Mouse (Mus musculus) MEL (cell line): ENCODE measurements around the gene Tbc1d23. TPM values are rescaled to one million over a fixed set of nuclear protein-coding genes. Genes with fewer than 3 reads are reported as not detected.

Experiments
- DNase-seq: peaks from one replicate; pipeline ENCODE4 v3.0.0; 2011; ENCODE audit warnings: low read depth, low spot score
- H3K27ac ChIP-seq: 2 replicates; pipeline ENCODE4 v1.5.1; 2012; ENCODE audit warnings: low read depth, mild to moderate bottlenecking, control low read depth, low read length, moderate library complexity; ENCODE audit not compliant: control insufficient read depth
- H3K27me3 ChIP-seq, 2 experiments: fragments of 150-350 bp in 1 of 2; sonication (generic) in 1 of 2; 2 replicates each; pipeline ENCODE4 v1.6.1; 2012; ENCODE audit warnings: low read length in 2 of 2, mild to moderate bottlenecking in 2 of 2, improper control_type of control experiment in 1 of 2, moderate library complexity in 1 of 2; ENCODE audit not compliant: insufficient read depth in 2 of 2, control insufficient read depth in 1 of 2
- H3K36me3 ChIP-seq, 2 experiments: 2 replicates each; pipeline ENCODE4 v1.6.1; 2012 to 2014; ENCODE audit warnings: low read length in 2 of 2, improper control_type of control experiment in 1 of 2, inconsistent platforms in 1 of 2, mild to moderate bottlenecking in 1 of 2; ENCODE audit not compliant: insufficient read depth in 2 of 2, control insufficient read depth in 1 of 2
- H3K4me1 ChIP-seq, 2 experiments: fragments of 150-350 bp in 1 of 2; sonication (generic) in 1 of 2; 2 replicates each; pipeline ENCODE4 v1.6.1; 2012; ENCODE audit warnings: low read length in 2 of 2, improper control_type of control experiment in 1 of 2, mild to moderate bottlenecking in 1 of 2; ENCODE audit not compliant: insufficient read depth in 2 of 2, control insufficient read depth in 1 of 2
- H3K4me3 ChIP-seq, 2 experiments: fragments of 150-350 bp in 1 of 2; sonication (generic) in 1 of 2; 2 replicates each; pipeline ENCODE4 v1.5.1; 2012; ENCODE audit warnings: low read depth in 2 of 2, low read length in 2 of 2, mild to moderate bottlenecking in 2 of 2, moderate library complexity in 2 of 2, control low read depth in 1 of 2, improper control_type of control experiment in 1 of 2; ENCODE audit not compliant: control insufficient read depth in 1 of 2, insufficient read depth in 1 of 2
- H3K79me2 ChIP-seq: 2 replicates; pipeline ENCODE4 v1.6.1; 2012; ENCODE audit warnings: mild to moderate bottlenecking, low read length, moderate library complexity; ENCODE audit not compliant: control insufficient read depth, poor library complexity, insufficient read depth
- H3K9ac ChIP-seq: 2 replicates; pipeline ENCODE4 v1.6.1; 2012; ENCODE audit warnings: low read depth, mild to moderate bottlenecking, control low read depth, low read length, moderate library complexity; ENCODE audit not compliant: control insufficient read depth, poor library complexity, severe bottlenecking
- H3K9me3 ChIP-seq: fragments of 150-350 bp; sonication (generic); replicated peaks from 2 replicates; pipeline ENCODE4 v1.6.1; 2012; ENCODE audit warnings: mild to moderate bottlenecking, low read length, improper control_type of control experiment, moderate library complexity; ENCODE audit not compliant: insufficient read depth
- BHLHE40 ChIP-seq: IDR thresholded peaks from 2 replicates; pipeline ENCODE4 v1.6.1; 2012; ENCODE audit warnings: low read depth, mild to moderate bottlenecking, inconsistent platforms, low read length, improper control_type of control experiment, borderline replicate concordance
- CHD1 ChIP-seq: IDR thresholded peaks from 2 replicates; pipeline ENCODE4 v1.6.1; 2012; ENCODE audit warnings: low read depth, mild to moderate bottlenecking, inconsistent platforms, low read length, improper control_type of control experiment
- CHD2 ChIP-seq: IDR thresholded peaks from 2 replicates; pipeline ENCODE4 v1.6.1; 2011; ENCODE audit warnings: low read length, improper control_type of control experiment
- CTCF ChIP-seq, 3 experiments: IDR thresholded peaks in 2 of 3; conservative IDR thresholded peaks in 1 of 3; 2 replicates each; pipeline ENCODE4 v1.5.1; 2011 to 2012; ENCODE audit warnings: low read length in 3 of 3, low read depth in 2 of 3, mild to moderate bottlenecking in 2 of 3, improper control_type of control experiment in 1 of 3, inconsistent platforms in 1 of 3, mixed read lengths in 1 of 3, moderate library complexity in 1 of 3; ENCODE audit not compliant: control insufficient read depth in 1 of 3, insufficient read depth in 1 of 3, poor library complexity in 1 of 3, severe bottlenecking in 1 of 3
- E2F4 ChIP-seq: IDR thresholded peaks from 2 replicates; pipeline ENCODE4 v1.6.1; 2011; ENCODE audit warnings: low read depth, low read length, improper control_type of control experiment, borderline replicate concordance
- EP300 ChIP-seq, 2 experiments: IDR thresholded peaks; 2 replicates each; pipeline ENCODE4 v1.6.1; 2011; ENCODE audit warnings: improper control_type of control experiment in 2 of 2, low read length in 2 of 2, low read depth in 1 of 2, mild to moderate bottlenecking in 1 of 2
- ETS1 ChIP-seq: IDR thresholded peaks from 2 replicates; pipeline ENCODE4 v1.6.1; 2012; ENCODE audit warnings: low read depth, mild to moderate bottlenecking, inconsistent platforms, low read length, improper control_type of control experiment, moderate library complexity
- JUND ChIP-seq: IDR thresholded peaks from 2 replicates; pipeline ENCODE4 v1.6.1; 2011; ENCODE audit warnings: low read depth, mild to moderate bottlenecking, improper control_type of control experiment, low read length
- KAT2A ChIP-seq: conservative IDR thresholded peaks from 2 replicates; pipeline ENCODE4 v1.6.1; 2012; ENCODE audit warnings: low read depth, low read length, improper control_type of control experiment, inconsistent platforms
- MAFK ChIP-seq: IDR thresholded peaks from 2 replicates; pipeline ENCODE4 v1.6.1; 2011; ENCODE audit warnings: low read depth, mild to moderate bottlenecking, low read length, improper control_type of control experiment, borderline replicate concordance
- MEF2A ChIP-seq: IDR thresholded peaks from 2 replicates; pipeline ENCODE4 v1.6.1; 2014; ENCODE audit warnings: low read depth, mild to moderate bottlenecking, inconsistent platforms, low read length, improper control_type of control experiment; ENCODE audit not compliant: poor library complexity, insufficient replicate concordance, severe bottlenecking; ENCODE audit errors: extremely low read depth
- MXI1 ChIP-seq: IDR thresholded peaks from 2 replicates; pipeline ENCODE4 v1.6.1; 2011; ENCODE audit warnings: mild to moderate bottlenecking, low read depth, low read length, improper control_type of control experiment
- MYB ChIP-seq: IDR thresholded peaks from 2 replicates; pipeline ENCODE4 v1.6.1; 2011; ENCODE audit warnings: mild to moderate bottlenecking, low read depth, low read length, improper control_type of control experiment
- MYC ChIP-seq: IDR thresholded peaks from 2 replicates; pipeline ENCODE4 v1.6.1; 2011; ENCODE audit warnings: low read depth, mild to moderate bottlenecking, low read length, improper control_type of control experiment, moderate library complexity
- NELFE ChIP-seq: IDR thresholded peaks from 2 replicates; pipeline ENCODE4 v1.6.1; 2011; ENCODE audit warnings: low read depth, low read length, improper control_type of control experiment
- POLR2AphosphoS5 ChIP-seq: IDR thresholded peaks from 2 replicates; pipeline ENCODE4 v1.6.1; 2012; ENCODE audit warnings: low read depth, borderline replicate concordance, mild to moderate bottlenecking, inconsistent platforms, low read length, moderate library complexity, mixed read lengths
- RAD21 ChIP-seq: IDR thresholded peaks from 2 replicates; pipeline ENCODE4 v1.6.1; 2011; ENCODE audit warnings: mild to moderate bottlenecking, low read depth, low read length, improper control_type of control experiment
- SIN3A ChIP-seq: IDR thresholded peaks from 2 replicates; pipeline ENCODE4 v1.6.1; 2012; ENCODE audit warnings: low read length, improper control_type of control experiment, inconsistent platforms
- UBTF ChIP-seq: IDR thresholded peaks from 2 replicates; pipeline ENCODE4 v1.6.1; 2012; ENCODE audit warnings: low read depth, mild to moderate bottlenecking, inconsistent platforms, low read length, improper control_type of control experiment, moderate library complexity, borderline replicate concordance; ENCODE audit not compliant: insufficient read depth
- USF1 ChIP-seq: IDR thresholded peaks from 2 replicates; pipeline ENCODE4 v1.6.1; 2014; ENCODE audit warnings: low read depth, mild to moderate bottlenecking, inconsistent platforms, low read length, improper control_type of control experiment, moderate library complexity
- ZC3H11A ChIP-seq: IDR thresholded peaks from 2 replicates; pipeline ENCODE4 v1.6.1; 2012; ENCODE audit warnings: low read depth, mild to moderate bottlenecking, inconsistent platforms, low read length, improper control_type of control experiment
- ZKSCAN1 ChIP-seq: IDR thresholded peaks from 2 replicates; pipeline ENCODE4 v1.6.1; 2012; ENCODE audit warnings: low read depth, mild to moderate bottlenecking, inconsistent platforms, low read length, improper control_type of control experiment, moderate library complexity
- ZMIZ1 ChIP-seq: IDR thresholded peaks from 2 replicates; pipeline ENCODE4 v1.6.1; 2012; ENCODE audit warnings: low read depth, mild to moderate bottlenecking, inconsistent platforms, low read length, improper control_type of control experiment, moderate library complexity
- ZNF384 ChIP-seq: IDR thresholded peaks from 2 replicates; pipeline ENCODE4 v1.6.1; 2012; ENCODE audit warnings: low read depth, mild to moderate bottlenecking, inconsistent platforms, low read length, improper control_type of control experiment
- polyA plus RNA-seq, 2 experiments: library from polyadenylated mRNA; stranded (reverse) in 1 of 2; unstranded in 1 of 2; fragments of >175 nt in 1 of 2; fragments of >200 nt in 1 of 2; gene quantifications; 2 replicates each; pipeline versions ENCODE4 v1.2.1 to v1.2.4; 2012; ENCODE audit warnings: low replicate concordance in 2 of 2, low read depth in 1 of 2; ENCODE audit not compliant: insufficient read length in 2 of 2, insufficient read depth in 1 of 2, missing spikeins in 1 of 2
- total RNA-seq: library from RNA; depleted of rRNA; stranded (reverse); fragments of 300-350 nt; gene quantifications from 2 replicates; pipeline ENCODE4 v1.2.3, GENCODE M21; 2012

The Tbc1d23 gene
- total and polyA plus RNA-seq, 3 experiments = 16.9 to 18.1 TPM; not detected in 1

DNA sequence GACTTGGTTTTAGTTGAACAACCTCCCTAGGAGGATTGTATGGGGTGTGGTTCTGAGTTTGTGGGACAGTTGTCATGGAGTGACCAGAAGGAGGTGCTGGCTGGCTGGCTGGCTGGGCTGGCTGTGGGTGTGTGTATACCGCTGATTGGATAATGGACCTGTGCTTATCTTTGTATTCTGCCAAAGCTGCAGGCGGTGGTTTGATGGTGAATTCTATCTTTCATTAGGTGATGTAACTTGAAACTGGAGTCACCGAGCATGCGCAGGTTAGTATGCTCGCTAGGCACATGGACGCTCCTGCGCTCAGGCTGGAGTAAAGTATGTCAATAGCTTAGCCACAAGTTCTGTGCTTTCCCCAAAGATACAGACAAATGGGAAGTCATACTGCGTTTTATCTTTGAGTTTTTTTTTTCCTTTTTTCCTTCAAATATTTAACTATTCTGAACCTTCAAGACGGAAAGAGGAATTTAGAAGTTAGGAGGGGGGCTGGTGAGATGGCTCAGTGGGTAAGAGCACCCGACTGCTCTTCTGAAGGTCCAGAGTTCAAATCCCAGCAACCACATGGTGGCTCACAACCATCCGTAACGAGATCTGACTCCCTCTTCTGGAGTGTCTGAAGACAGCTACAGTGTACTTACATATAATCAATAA, 47.8 kb upstream of the Tbc1d23 start (continued):
- TF ChIP-seq EP300 (IDR thresholded peaks at IDR 0.05; ENCODE audit: low read depth in 1 of 2, low read length in 2 of 2) (peak in 1 of 2 experiments; percentile 44; a peak in 1 of 4 replicates), MYB (no peak), SIN3A (peak; percentile 57), E2F4 (no peak), POLR2AphosphoS5 (no peak), USF1 (0 out of 2 replicates have a peak, but pooled peaks have one; percentile 22), RAD21 (peak; percentile 37), KAT2A (peak; percentile 36; the same call in 1 of the 2 replicates), ZNF384 (peak; percentile 71), CHD1 (no peak), MXI1 (peak; percentile 81; the same call in 1 of the 2 replicates), MAFK (no peak), CTCF (IDR thresholded peaks at IDR 0.05 in 2 of 3, conservative IDR thresholded peaks at IDR 0.05 in 1 of 3; ENCODE audit: control insufficient read depth in 1 of 3, insufficient read depth in 1 of 3, low read depth in 2 of 3, low read length in 3 of 3, poor library complexity in 1 of 3, severe bottlenecking in 1 of 3) (peak in 2 of 3 experiments; percentile 54 to 55; a peak in 4 of 6 replicates), ZKSCAN1 (no peak), NELFE (peak; percentile 74)

- no peaks in the 10 kb centered on the region for H3K36me3 ChIP-seq
- H3K9ac ChIP-seq = no peak overlapping the region
- TF ChIP-seq ETS1 (no peak), BHLHE40 (no peak), KAT2A (no peak), ZC3H11A (no peak), MEF2A (no peak), JUND (no peak), CHD2 (no peak), UBTF (no peak), MXI1 (no peak), ZMIZ1 (no peak), USF1 (no peak), MYB (no peak), MYC (no peak), POLR2AphosphoS5 (no peak), E2F4 (no peak), EP300 (IDR thresholded peaks at IDR 0.05; ENCODE audit: low read depth in 1 of 2, low read length in 2 of 2) (no peak)
- no peaks in the 10 kb centered on the region for H3K79me2 ChIP-seq
- H3K4me1 ChIP-seq = no peaks in the 10 kb centered on the region
- no peaks in the 10 kb centered on the region for H3K9me3 ChIP-seq
- no peak overlapping the region for H3K27ac ChIP-seq
- DNase-seq = no peak
- H3K4me3 ChIP-seq = no peak overlapping the region
- peaks cover 0 to 3% of the 10 kb centered on the region in 2 experiments; a peak in 2 of 4 replicates for H3K27me3 ChIP-seq
Observed at GRCm38 (mm10) chr16:57269751-57270150, 38.4 kb upstream of the Tbc1d23 start.
